Mouse (Mus musculus) lung, adult 2 months (tissue): ENCODE results near the gene Scn9a.

Source experiments
- CTCF ChIP-seq: fragments of 200-500 bp; IDR thresholded peaks from 2 replicates; pipeline ENCODE4 v1.5.1; 2011; ENCODE audit warnings: mild to moderate bottlenecking, low read length, control low read depth; ENCODE audit not compliant: insufficient read depth
- POLR2A ChIP-seq: fragments of 200-500 bp; IDR thresholded peaks from 2 replicates; pipeline ENCODE4 v1.6.1; 2011; ENCODE audit warnings: low read depth, mild to moderate bottlenecking, control low read depth, low read length, borderline replicate concordance; ENCODE audit errors: extremely low read depth

DNA sequence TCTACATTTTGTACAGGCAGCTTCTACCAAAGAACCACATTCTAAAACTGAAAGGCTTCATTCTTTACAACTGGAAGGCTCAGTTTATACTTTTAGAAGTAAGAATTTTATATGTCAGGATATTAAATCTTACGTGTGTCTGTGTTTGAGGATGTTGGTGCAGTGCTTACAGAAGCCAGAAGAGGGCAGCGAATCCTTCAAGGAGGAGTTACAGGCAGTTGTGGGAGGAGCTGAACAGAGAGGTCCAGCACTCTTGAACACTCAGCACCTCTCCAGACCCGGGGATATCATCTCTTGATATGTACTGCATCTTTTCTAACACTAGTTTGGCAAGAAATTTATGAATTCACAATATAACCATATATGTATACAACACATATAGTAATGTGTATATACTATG is 114.8 kb downstream of the Scn9a start:
- no peak for TF ChIP-seq CTCF
- TF ChIP-seq POLR2A = no peak
